Comparison of ENCODE assay signal across 9 mouse cellular contexts in genomic region chr15:36854900-36855321, GRCm38 (mm10).
DNase-seq lines count a peak whose midpoint lies in the region; TF ChIP-seq lines count a peak whose summit lies in the region.
"Had no signal": no experiment of that assay in that cellular context is flagged by ENCODE, and none has a peak within 500 bp of the region (broad histone marks: within the 10 kb centered on the region; RNA-seq: fewer than 3 reads in every experiment).

No protein-coding gene starts in this region.

- intact Hi-C loops in gastrocnemius, adult 2 months (cut with DNase I) = no loop called here
- intact Hi-C loops in gastrocnemius, postnatal 14 days (cut with DNase I; ENCODE audit: low total_unique reads) = no loop called here
- intact Hi-C loops in heart, postnatal 14 days (cut with DNase I) = loop anchor here (10.0 kb wide), 1 partner anchor 150 kb away; the partner anchor contains the start of gene Zfp706

- peak overlapping the region; percentile 69 for H3K27ac ChIP-seq in gastrocnemius, adult 2 months

- DNase-seq in gastrocnemius, adult 2 months = peak; percentile 34
- DNase-seq in gastrocnemius, postnatal 14 days = no peak
- DNase-seq in NIH3T3 (ENCODE audit: low read depth) = peak; percentile 54
- DNase-seq in cerebellum, postnatal 10 days = peak; percentile 59 to 65
- DNase-seq in heart, postnatal 14 days = peak; percentile 26 to 63
- no peak for DNase-seq in ovary, postnatal 14 days (ENCODE audit: low spot score)
- DNase-seq in gastrocnemius, adult 18-20 months (ENCODE audit: low spot score) = no peak
- DNase-seq in thymus, postnatal 25 days = no peak
- DNase-seq: kidney, adult 18-20 months had no signal

- TF ChIP-seq CTCF in gastrocnemius, adult 2 months (IDR thresholded peaks at IDR 0.05) = no peak

- H3K4me3 ChIP-seq in gastrocnemius, adult 2 months = no peak overlapping the region

Comparison
In these comparisons a context has a peak if more than half of its experiments do, and no peak if none do; other contexts are left out.
1. DNase-seq: peak in gastrocnemius, adult 2 months (single experiment), NIH3T3 (single experiment), cerebellum, postnatal 10 days (2 of 2) and heart, postnatal 14 days (2 of 2); none in gastrocnemius, postnatal 14 days (single experiment), ovary, postnatal 14 days (single experiment), gastrocnemius, adult 18-20 months (single experiment) and thymus, postnatal 25 days (single experiment).